Mouse (Mus musculus) brain, embryonic 14.5 days (tissue): ENCODE results near the gene Gm7145.
"Not testable (repeated sequence)": the region's sequence is repeated elsewhere in the genome, so short reads cannot be mapped to it uniquely, and the experiment has no call there.

Source experiments
- CTCF ChIP-seq: fragments of 200-500 bp; IDR thresholded peaks from 2 replicates; pipeline ENCODE4 v1.5.1; 2012; ENCODE audit warnings: inconsistent platforms, mild to moderate bottlenecking, moderate library complexity, borderline replicate concordance; ENCODE audit not compliant: insufficient read depth, insufficient read length; ENCODE audit errors: extremely low read depth
- POLR2A ChIP-seq: fragments of 200-500 bp; IDR thresholded peaks from 2 replicates; pipeline ENCODE4 v1.6.1; 2012; ENCODE audit warnings: mild to moderate bottlenecking, inconsistent platforms, borderline replicate concordance; ENCODE audit not compliant: poor library complexity, insufficient read depth, insufficient read length, severe bottlenecking; ENCODE audit errors: extremely low read depth

DNA sequence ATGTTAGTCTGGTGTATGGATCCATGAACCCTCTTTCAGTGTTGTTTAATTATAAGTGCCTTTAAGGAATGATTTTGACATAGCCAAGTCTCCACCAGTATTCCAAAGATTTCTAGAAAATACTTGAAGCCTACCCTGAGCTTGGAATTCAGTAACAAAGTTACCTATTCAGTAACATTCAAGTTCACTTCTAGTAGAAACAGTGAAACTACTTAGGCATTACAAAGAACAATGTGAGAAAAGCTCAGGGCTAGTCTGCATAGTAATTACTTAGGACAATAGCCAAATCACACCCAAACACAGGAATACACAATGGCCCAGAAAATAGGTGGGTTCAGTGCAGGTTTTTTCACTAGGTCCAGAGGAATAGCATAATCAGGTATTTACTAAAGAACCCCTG, 38.1 kb downstream of the Gm7145 start:
- TF ChIP-seq CTCF, POLR2A: not testable (repeated sequence)
